Mouse (Mus musculus): ENCODE results near the gene Slc6a13. TPM values are rescaled to one million over a fixed set of nuclear protein-coding genes. Genes with fewer than 3 reads are reported as not detected.
A peak's percentile ranks its signal among the peaks of the same experiment; 100 is the strongest.

Slc6a13 gene
- polyA plus RNA-seq, 1 experiment, result 25.4 TPM

DNA sequence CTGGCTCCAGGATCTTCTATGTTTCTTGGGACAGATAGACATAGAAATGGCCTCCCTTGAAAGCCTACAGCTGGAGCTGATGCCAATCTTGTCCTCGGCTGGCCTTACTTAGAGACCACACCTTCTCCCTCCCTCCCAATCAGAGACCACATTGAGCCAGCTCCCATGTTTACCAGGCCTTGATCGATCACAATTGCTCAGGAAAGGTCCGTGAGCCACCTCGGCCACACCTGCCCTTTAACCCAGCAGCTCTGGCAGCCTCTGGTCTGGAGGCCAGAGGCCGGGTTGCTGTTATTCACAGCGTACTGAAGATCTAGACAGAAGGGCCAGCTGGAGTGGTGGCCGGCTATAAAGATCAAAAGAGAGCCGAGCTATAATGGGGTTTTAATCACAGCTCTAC is 46.4 kb downstream of the Slc6a13 start:
- no peak for DNase-seq (ENCODE audit: low read depth)
- TF ChIP-seq POLR2A (IDR thresholded peaks at IDR 0.05; ENCODE audit: borderline replicate concordance, extremely low read depth, insufficient read depth, insufficient read length, poor library complexity, severe bottlenecking), result no peak
- no peak for TF ChIP-seq CTCF (IDR thresholded peaks at IDR 0.05; ENCODE audit: borderline replicate concordance, extremely low read depth, insufficient read depth, insufficient read length)

DNA sequence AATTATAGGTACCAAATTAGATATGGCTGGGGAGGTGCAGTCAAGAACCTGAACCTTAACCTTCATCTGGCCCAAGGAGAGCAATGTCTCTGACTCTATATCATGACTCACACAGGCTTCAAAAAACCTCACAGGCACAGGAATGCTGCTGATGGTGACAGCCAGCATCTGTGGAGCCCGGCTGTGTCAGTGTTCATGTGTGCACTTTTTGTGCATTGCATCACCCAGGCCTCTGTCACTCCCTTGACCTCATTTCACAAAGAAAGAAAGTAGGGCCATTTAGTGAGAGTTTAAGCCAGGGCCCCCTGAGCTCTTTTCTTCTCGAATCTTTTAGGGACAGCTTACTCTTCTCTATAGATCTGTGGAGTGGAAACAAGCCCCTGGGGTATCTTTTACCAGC is 52.2 kb downstream of the Slc6a13 start:
- TF ChIP-seq POLR2A (IDR thresholded peaks at IDR 0.05; ENCODE audit: borderline replicate concordance, extremely low read depth, insufficient read depth, insufficient read length, poor library complexity, severe bottlenecking) (no peak), CTCF (IDR thresholded peaks at IDR 0.05; ENCODE audit: borderline replicate concordance, extremely low read depth, insufficient read depth, insufficient read length) (no peak)
- DNase-seq (ENCODE audit: low read depth), result no peak

DNA sequence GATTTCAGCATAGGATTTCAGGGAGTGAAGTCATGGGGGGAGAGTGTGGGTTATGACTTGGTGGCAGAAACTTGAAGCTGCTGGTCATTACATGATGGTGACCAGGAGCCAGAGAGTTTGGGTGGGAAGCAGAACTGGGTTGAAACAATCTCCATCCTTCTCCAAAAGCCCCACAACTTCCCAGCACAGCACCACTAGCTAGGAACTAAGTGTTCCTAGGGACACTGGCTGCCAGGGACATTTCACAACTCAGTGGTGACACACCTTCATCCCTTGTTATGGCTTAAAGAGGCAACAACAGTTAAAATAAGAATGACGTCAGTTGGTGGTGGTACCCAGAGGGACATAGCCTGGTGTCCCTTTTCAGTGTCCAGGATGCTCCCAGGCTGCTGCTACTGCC is 56.0 kb downstream of the Slc6a13 start:
- DNase-seq (ENCODE audit: low read depth), result no peak
- TF ChIP-seq POLR2A (IDR thresholded peaks at IDR 0.05; ENCODE audit: borderline replicate concordance, extremely low read depth, insufficient read depth, insufficient read length, poor library complexity, severe bottlenecking) (no peak), CTCF (IDR thresholded peaks at IDR 0.05; ENCODE audit: borderline replicate concordance, extremely low read depth, insufficient read depth, insufficient read length) (no peak)

DNA sequence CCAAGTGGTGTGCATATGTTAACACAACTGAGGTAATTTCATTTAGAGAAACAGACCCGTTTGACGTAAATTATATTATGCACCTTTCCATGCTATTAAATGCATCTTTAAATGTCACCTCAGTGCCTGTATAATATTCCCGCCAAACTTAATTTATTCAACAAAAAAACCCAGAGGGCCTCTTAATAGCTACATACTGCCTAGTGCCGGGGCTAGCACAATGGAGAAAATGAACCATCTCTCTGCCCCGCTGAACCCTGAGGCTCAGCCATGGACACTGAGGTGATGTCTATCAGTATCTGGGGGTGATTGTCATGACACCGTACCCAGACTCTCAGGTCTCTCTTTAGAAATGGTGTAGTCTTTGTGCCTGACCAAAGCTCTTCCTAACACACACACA is 57.2 kb downstream of the Slc6a13 start:
- no peak for DNase-seq (ENCODE audit: low read depth)
- no peak for TF ChIP-seq CTCF (IDR thresholded peaks at IDR 0.05; ENCODE audit: borderline replicate concordance, extremely low read depth, insufficient read depth, insufficient read length)
- no peak for TF ChIP-seq POLR2A (IDR thresholded peaks at IDR 0.05; ENCODE audit: borderline replicate concordance, extremely low read depth, insufficient read depth, insufficient read length, poor library complexity, severe bottlenecking)

DNA sequence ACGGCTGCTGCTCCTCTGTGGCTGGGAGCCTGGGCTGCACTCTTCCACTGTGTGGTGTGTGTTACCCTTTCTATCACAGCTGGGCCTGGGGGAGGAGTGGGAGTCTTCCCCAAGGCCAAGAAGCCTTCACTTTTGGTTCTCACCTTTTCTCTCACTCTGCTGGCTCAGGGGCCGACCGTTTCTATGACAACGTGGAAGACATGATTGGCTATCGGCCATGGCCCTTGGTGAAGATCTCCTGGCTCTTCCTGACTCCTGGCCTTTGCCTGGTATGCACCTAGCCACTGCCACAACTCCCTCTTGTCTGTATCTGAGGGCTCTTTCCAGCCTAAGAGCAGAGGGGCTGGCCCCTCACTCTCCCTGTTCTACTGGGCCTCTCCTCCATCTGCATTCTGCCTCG is 63.0 kb downstream of the Slc6a13 start:
- TF ChIP-seq CTCF (IDR thresholded peaks at IDR 0.05; ENCODE audit: borderline replicate concordance, extremely low read depth, insufficient read depth, insufficient read length) (no peak), POLR2A (IDR thresholded peaks at IDR 0.05; ENCODE audit: borderline replicate concordance, extremely low read depth, insufficient read depth, insufficient read length, poor library complexity, severe bottlenecking) (no peak)
- no peak for DNase-seq (ENCODE audit: low read depth)

DNA sequence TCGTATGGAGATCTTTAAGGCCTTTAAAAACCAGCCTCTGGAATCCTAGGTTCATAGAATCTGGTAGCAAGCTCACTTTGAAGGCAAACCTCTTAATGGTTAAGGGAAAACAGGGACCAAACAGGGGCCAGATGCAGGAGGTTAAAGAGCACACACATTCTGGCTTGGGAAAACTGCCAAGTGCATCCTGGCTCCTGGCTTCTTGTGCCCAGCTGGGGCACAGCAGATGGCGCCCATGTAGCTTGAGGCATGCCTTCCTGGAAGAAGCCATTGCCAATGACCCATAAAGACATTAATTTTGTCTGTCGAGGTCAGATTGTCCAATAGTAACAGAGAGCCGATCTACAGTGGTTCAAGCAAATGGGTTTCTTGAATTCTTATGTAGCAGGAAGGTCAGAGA is 63.9 kb downstream of the Slc6a13 start:
- no peak for TF ChIP-seq CTCF (IDR thresholded peaks at IDR 0.05; ENCODE audit: borderline replicate concordance, extremely low read depth, insufficient read depth, insufficient read length)
- TF ChIP-seq POLR2A (IDR thresholded peaks at IDR 0.05; ENCODE audit: borderline replicate concordance, extremely low read depth, insufficient read depth, insufficient read length, poor library complexity, severe bottlenecking), result no peak

DNA sequence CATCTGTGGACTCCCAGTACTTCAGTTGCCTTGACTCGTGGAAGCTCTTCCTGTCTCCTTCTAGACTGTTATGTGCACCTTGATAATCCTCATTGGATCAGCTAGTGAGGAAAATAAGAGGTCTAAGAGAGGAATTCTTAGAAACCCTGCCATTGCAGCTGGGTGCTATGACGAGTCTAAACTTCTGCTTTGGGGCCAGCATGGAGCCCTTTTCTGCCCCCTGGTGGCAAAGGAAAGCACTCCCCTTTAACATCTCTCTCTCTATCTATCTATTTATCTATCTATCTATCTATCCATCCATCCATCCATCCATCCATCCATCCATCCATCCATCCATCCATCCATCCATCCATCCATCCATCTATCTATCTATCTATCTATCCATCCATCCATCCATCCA is 66.5 kb downstream of the Slc6a13 start:
- peak; percentile 55; the same call in 1 of the 2 replicates for TF ChIP-seq CTCF (IDR thresholded peaks at IDR 0.05; ENCODE audit: borderline replicate concordance, extremely low read depth, insufficient read depth, insufficient read length)
- peak; percentile 29 for DNase-seq (ENCODE audit: low read depth)

More for the DNA sequence above, 63.9 kb downstream of the Slc6a13 start:
- peak; percentile 35 for DNase-seq (ENCODE audit: low read depth)

DNA sequence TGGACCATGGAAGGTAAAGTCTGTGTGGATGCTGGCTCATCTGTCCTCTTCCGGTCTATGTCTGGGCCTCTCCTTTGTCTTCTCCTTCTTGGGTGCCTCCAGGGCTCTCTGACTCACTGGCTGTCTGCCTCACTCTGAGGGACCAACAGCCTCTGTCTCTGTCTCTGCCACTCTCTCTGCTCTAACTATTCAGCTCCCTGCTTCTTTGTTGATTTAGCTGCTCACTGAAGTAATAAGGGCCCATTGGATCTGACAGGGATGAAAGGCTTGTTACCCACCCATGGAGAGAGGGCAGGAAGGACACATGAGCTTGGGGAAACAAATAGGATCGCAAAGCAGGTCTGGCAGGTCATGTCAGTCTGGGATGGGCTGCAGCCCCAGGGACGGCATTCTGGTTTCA is 67.1 kb downstream of the Slc6a13 start:
- TF ChIP-seq CTCF (IDR thresholded peaks at IDR 0.05; ENCODE audit: borderline replicate concordance, extremely low read depth, insufficient read depth, insufficient read length) (no peak), POLR2A (IDR thresholded peaks at IDR 0.05; ENCODE audit: borderline replicate concordance, extremely low read depth, insufficient read depth, insufficient read length, poor library complexity, severe bottlenecking) (no peak)
- DNase-seq (ENCODE audit: low read depth), result no peak

DNA sequence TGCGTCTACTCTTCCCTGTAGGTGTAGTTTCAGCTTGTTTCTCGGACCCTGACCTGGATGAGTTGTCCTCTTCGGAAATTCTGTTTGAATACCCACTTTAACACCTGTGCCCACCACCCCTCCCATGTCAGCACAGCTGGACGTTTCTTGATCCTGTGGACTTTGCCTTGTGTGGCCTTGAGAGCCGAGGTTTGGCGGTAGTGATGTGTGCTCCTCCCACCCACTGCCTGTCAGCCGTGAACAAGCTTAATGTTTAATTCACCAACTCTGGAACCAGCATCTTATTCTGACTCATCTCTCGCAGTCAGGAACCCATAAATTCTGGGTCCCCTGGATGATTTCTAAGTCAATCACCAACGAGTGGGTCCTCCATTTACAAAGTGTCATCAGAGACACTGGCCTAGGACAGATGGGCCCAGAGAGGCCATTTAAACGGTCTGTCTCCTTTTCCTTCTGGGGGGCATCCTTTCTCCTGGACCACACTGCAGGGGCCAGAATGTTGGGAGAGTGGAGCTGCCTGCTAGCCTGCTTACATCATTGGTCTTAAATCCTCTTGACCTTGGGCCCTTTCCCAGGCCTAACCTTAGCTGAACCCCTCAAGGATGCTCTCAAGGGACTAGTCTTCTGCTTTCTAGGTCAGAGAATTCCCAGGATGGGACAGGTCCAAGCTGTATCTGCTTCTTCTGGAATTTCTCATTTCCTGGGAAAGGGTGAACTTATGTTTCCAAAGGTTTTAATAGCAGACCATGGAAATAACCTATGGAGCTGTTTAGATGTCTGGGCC is 71.4 kb downstream of the Slc6a13 start:
- no peak for DNase-seq (ENCODE audit: low read depth)
- TF ChIP-seq POLR2A (IDR thresholded peaks at IDR 0.05; ENCODE audit: borderline replicate concordance, extremely low read depth, insufficient read depth, insufficient read length, poor library complexity, severe bottlenecking) (no peak), CTCF (IDR thresholded peaks at IDR 0.05; ENCODE audit: borderline replicate concordance, extremely low read depth, insufficient read depth, insufficient read length) (no peak)

DNA sequence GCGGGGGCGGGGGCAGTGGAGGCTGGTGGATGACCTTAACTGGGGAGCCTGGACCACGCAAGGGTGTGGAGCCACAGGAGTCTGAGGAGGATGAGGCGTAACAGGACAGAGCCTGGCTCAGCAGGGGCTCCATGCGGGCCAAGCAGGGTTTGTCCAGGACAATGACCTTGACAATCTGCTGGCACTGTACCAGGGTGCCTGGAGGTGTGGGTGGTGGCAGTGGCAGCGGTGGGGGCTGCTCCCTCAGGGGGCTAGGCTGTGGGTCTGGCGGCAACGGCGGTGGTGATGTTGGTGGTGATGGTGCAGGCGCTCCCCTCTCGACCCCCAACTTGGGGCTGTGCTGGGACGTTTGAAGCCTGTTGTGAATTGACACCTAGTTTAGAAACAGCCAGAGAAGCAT is 76.1 kb downstream of the Slc6a13 start:
- TF ChIP-seq CTCF (IDR thresholded peaks at IDR 0.05; ENCODE audit: borderline replicate concordance, extremely low read depth, insufficient read depth, insufficient read length) (no peak), POLR2A (IDR thresholded peaks at IDR 0.05; ENCODE audit: borderline replicate concordance, extremely low read depth, insufficient read depth, insufficient read length, poor library complexity, severe bottlenecking) (no peak)

DNA sequence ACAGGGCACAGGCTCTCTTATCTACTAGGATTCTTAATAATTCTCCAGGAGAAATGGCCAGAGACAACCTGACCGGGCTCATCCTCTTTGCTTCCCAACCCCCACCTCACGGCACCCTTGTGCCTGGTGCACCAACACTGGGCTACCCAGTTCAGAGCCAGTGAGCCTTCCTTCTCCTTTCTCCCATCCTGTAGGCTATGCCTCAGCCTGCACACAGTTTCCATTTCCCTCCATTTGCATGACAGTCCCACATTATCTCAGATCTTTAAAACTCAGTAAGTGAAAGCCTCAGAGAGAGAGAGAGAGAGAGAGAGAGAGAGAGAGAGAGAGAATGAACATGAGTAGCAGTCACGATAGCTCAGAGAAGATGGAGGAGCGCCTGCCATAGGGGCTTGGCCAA is 78.2 kb downstream of the Slc6a13 start:
- TF ChIP-seq CTCF (IDR thresholded peaks at IDR 0.05; ENCODE audit: borderline replicate concordance, extremely low read depth, insufficient read depth, insufficient read length) (no peak), POLR2A (IDR thresholded peaks at IDR 0.05; ENCODE audit: borderline replicate concordance, extremely low read depth, insufficient read depth, insufficient read length, poor library complexity, severe bottlenecking) (no peak)
- DNase-seq (ENCODE audit: low read depth), result no peak

More for the DNA sequence above, 76.1 kb downstream of the Slc6a13 start:
- DNase-seq (ENCODE audit: low read depth), result no peak

DNA sequence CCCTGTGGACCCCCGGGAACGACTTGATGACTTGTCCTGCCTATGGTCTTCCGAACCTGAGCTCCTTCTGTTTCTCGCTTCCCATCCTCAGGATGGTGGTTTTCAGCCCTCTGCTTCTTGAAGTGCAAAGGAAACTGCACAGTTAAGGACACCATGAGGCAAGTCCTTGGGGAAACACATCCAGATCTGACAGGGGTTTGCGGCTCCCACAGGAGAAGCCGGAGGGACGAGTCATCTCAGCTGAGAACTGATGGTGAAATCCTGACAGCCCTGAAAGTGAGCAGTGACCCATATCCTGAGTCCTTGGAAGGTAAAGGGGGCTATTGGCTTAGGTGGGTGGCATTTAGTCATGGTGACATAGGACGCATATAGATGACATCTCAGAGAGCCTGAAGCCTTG is 80.5 kb downstream of the Slc6a13 start:
- DNase-seq (ENCODE audit: low read depth), result no peak
- no peak for TF ChIP-seq POLR2A (IDR thresholded peaks at IDR 0.05; ENCODE audit: borderline replicate concordance, extremely low read depth, insufficient read depth, insufficient read length, poor library complexity, severe bottlenecking)

Data from brain, embryonic 14.5 days (tissue).